Mouse (Mus musculus) liver, adult 2 months (tissue): ENCODE measurements at regions not wholly inside any gene's neighbourhood (a gene's known extent, or its start where the extent isn't known, plus 50 kb on each side); places are given as distances from the start of the nearest gene placed in this dataset.

Source experiments
- CTCF ChIP-seq: fragments of 200-500 bp; IDR thresholded peaks from 2 replicates; pipeline ENCODE4 v1.5.1; 2011; ENCODE audit warnings: low read depth, low read length, control low read depth
- POLR2A ChIP-seq: fragments of 200-500 bp; IDR thresholded peaks from 2 replicates; pipeline ENCODE4 v1.6.1; 2011; ENCODE audit warnings: low read length, control low read depth; ENCODE audit not compliant: insufficient read depth; ENCODE audit errors: extremely low read depth

DNA sequence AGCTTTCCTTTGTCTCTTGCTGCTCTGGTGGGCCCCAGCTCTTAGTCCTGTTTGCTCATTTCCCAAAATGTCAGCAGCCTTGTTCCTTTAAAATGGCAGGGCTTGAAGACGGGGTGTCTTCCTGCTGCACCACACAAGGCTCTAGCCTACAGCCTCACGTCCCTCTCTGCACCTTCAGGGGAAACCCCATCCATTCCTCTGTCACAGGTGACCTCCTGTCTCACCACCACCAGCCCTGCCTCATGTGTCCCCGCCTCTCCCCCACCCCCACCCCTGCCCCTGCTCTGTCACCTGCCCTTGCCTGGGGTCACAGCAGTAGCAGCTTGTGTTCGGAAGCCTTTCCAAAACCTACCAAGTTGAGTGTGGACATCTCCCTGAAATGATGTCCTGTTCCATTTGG is 91.3 kb downstream of the Smim20 start:
- TF ChIP-seq CTCF (no peak), POLR2A (no peak)
